ENCODE assay signal across 8 mouse cellular contexts in the genomic region with DNA sequence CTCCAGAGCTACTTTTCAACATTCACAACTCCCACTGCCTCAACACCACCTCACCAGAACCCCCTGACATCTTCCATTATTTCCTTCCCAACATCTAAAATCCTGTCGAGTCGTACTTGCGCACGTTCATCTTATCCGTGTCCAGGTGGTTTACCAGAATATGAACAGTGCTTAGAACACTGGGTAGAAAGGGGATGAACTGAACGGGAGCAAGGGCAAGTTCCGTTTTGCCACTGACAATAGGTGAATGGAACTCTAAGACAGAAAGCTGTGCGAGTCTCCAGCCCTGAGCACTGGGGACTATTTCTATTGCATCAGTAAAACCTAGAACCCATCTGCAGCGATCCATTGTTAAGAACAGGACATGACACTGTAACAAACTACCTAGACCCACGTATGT. TPM values are rescaled to one million over a fixed set of nuclear protein-coding genes. Genes with fewer than 3 reads are reported as not detected.
DNase-seq lines count a peak whose midpoint lies in the region; ATAC-seq and TF ChIP-seq lines count a peak whose summit lies in the region.

No protein-coding gene starts in this region.

- no peaks in the 10 kb centered on the region for H3K36me3 ChIP-seq in liver, adult 2 months (ENCODE audit: control insufficient read depth, insufficient read depth, low read length)
- no peaks in the 10 kb centered on the region for H3K36me3 ChIP-seq in embryonic facial prominence, embryonic 11.5 days (replicated peaks; ENCODE audit: control insufficient read depth, insufficient read depth, low read depth, low read length)
- H3K36me3 ChIP-seq in intestine, embryonic 15.5 days = no peaks in the 10 kb centered on the region
- H3K36me3 ChIP-seq in neural tube, embryonic 14.5 days (ENCODE audit: control insufficient read depth, insufficient read depth, low read length) = no peaks in the 10 kb centered on the region

- no peak overlapping the region for H3K27ac ChIP-seq in liver, adult 2 months (replicated peaks; ENCODE audit: insufficient read depth, low read depth, low read length)
- H3K27ac ChIP-seq in embryonic facial prominence, embryonic 11.5 days (replicated peaks; ENCODE audit: low read depth, low read length) = no peak overlapping the region
- H3K27ac ChIP-seq in intestine, embryonic 15.5 days = no peak overlapping the region
- H3K27ac ChIP-seq in neural tube, embryonic 14.5 days (ENCODE audit: low read depth, low read length) = no peak overlapping the region; the same call in 1 of the 2 replicates

- peak overlapping the region; percentile 81 for H3K4me3 ChIP-seq in liver, adult 2 months (ENCODE audit: insufficient read depth, low read depth, low read length)
- H3K4me3 ChIP-seq in embryonic facial prominence, embryonic 11.5 days (ENCODE audit: low read depth, low read length) = peak overlapping the region; percentile 86
- H3K4me3 ChIP-seq in intestine, embryonic 15.5 days (replicated peaks) = peak overlapping the region; percentile 85
- peak overlapping the region; percentile 87 for H3K4me3 ChIP-seq in neural tube, embryonic 14.5 days (ENCODE audit: low read depth, low read length)

- TF ChIP-seq CTCF in liver, adult 2 months (IDR thresholded peaks at IDR 0.05; ENCODE audit: low read depth, low read length) = no peak

- H3K4me1 ChIP-seq in liver, adult 2 months (ENCODE audit: control insufficient read depth, insufficient read depth, low read length) = peaks cover 13% of the 10 kb centered on the region
- no peaks in the 10 kb centered on the region for H3K4me1 ChIP-seq in embryonic facial prominence, embryonic 11.5 days (ENCODE audit: control insufficient read depth, insufficient read depth, low read length)
- H3K4me1 ChIP-seq in intestine, embryonic 15.5 days (replicated peaks) = peaks cover 19% of the 10 kb centered on the region
- peaks cover 15% of the 10 kb centered on the region for H3K4me1 ChIP-seq in neural tube, embryonic 14.5 days (ENCODE audit: control insufficient read depth, insufficient read depth, low read length)

- no peak for TF ChIP-seq POLR2A in liver, adult 2 months (IDR thresholded peaks at IDR 0.05; ENCODE audit: extremely low read depth, insufficient read depth, low read length)

- ATAC-seq in embryonic facial prominence, embryonic 11.5 days (replicated peaks; ENCODE audit: insufficient number of reproducible peaks, low FRiP score, low TSS enrichment, low read depth) = no peak
- ATAC-seq in intestine, embryonic 15.5 days = no peak
- ATAC-seq in neural tube, embryonic 14.5 days (ENCODE audit: low read depth) = no peak
- no peak for ATAC-seq in activated CD4-positive, CD25-positive, alpha-beta regulatory T cell, adult 4 months

- H3K4me2 ChIP-seq in embryonic facial prominence, embryonic 11.5 days (ENCODE audit: low read depth, low read length) = peak overlapping the region; percentile 35
- H3K4me2 ChIP-seq in intestine, embryonic 15.5 days (replicated peaks) = peak overlapping the region; percentile 67
- H3K4me2 ChIP-seq in neural tube, embryonic 14.5 days (ENCODE audit: low read depth, low read length) = peak overlapping the region; percentile 88

- H3K27me3 ChIP-seq in liver, adult 2 months (ENCODE audit: control insufficient read depth, insufficient read depth, low read length) = no peaks in the 10 kb centered on the region
- no peaks in the 10 kb centered on the region for H3K27me3 ChIP-seq in embryonic facial prominence, embryonic 11.5 days (ENCODE audit: control insufficient read depth, insufficient read depth, low read length)
- H3K27me3 ChIP-seq in intestine, embryonic 15.5 days (replicated peaks) = no peaks in the 10 kb centered on the region
- no peaks in the 10 kb centered on the region for H3K27me3 ChIP-seq in neural tube, embryonic 14.5 days (ENCODE audit: control insufficient read depth, insufficient read depth, low read length)

- H3K79me2 ChIP-seq in liver, adult 2 months (ENCODE audit: control insufficient read depth, insufficient read depth, low read length) = peaks cover 27% of the 10 kb centered on the region

- H3K9me3 ChIP-seq in embryonic facial prominence, embryonic 11.5 days (replicated peaks; ENCODE audit: control insufficient read depth, low read length) = no peaks in the 10 kb centered on the region
- H3K9me3 ChIP-seq in intestine, embryonic 15.5 days = no peaks in the 10 kb centered on the region
- no peaks in the 10 kb centered on the region for H3K9me3 ChIP-seq in neural tube, embryonic 14.5 days (ENCODE audit: control insufficient read depth, low read length)

- H3K9ac ChIP-seq in liver, adult 2 months (ENCODE audit: low read depth, low read length) = peak overlapping the region; percentile 47; the same call in 1 of the 2 replicates
- H3K9ac ChIP-seq in embryonic facial prominence, embryonic 11.5 days (replicated peaks; ENCODE audit: low read length) = peak overlapping the region; percentile 76
- peak overlapping the region; percentile 86 for H3K9ac ChIP-seq in intestine, embryonic 15.5 days
- peak overlapping the region; percentile 87 for H3K9ac ChIP-seq in neural tube, embryonic 14.5 days (replicated peaks; ENCODE audit: low read depth, low read length)

- no peak for DNase-seq in liver, adult 2 months (ENCODE audit: extremely low read depth, low read depth, low spot score)
- DNase-seq in liver = no peak
- no peak for DNase-seq in embryonic facial prominence, embryonic 11.5 days (ENCODE audit: low spot score)
- no peak for DNase-seq in thymus, postnatal 4 days
- DNase-seq in frontal cortex, adult 2 months (ENCODE audit: extremely low spot score in 1 of 2, low spot score in 1 of 2) = no peak

- WGBS in liver, adult 2 months = 20% methylated on average over 10 of the region's 10 CpGs
- WGBS in embryonic facial prominence, embryonic 11.5 days = 27% methylated on average over 10 of the region's 10 CpGs
- WGBS in intestine, embryonic 15.5 days = 19% methylated on average over 10 of the region's 10 CpGs
- 29% methylated on average over 10 of the region's 10 CpGs for WGBS in neural tube, embryonic 14.5 days

RNA-seq across cellular contexts. Expression of a gene that starts 0.7 kb away (rescaled TPM):
- 12.2 and 14.5 TPM in 2 replicates for total RNA-seq in liver, adult 2 months (2014; rRNA removed)
- polyA plus RNA-seq in liver, adult 2 months (2012; rRNA removed) = 5.9 and 8.5 TPM in 2 replicates
- 31.5 and 34.0 TPM in 2 replicates for polyA plus RNA-seq in embryonic facial prominence, embryonic 11.5 days (2014; fragmentation: Nextera tagmentation; extraction: Ambion mirVana)
- polyA plus RNA-seq in intestine, embryonic 15.5 days (2015; fragmentation: Nextera tagmentation; extraction: Ambion mirVana) = 14.2 and 16.2 TPM in 2 replicates
- polyA plus RNA-seq in neural tube, embryonic 14.5 days (2014; fragmentation: Nextera tagmentation; extraction: Ambion mirVana) = 56.1 and 58.9 TPM in 2 replicates
- 10 to 100 TPM; 15.6 to 16.7 TPM for polyA plus RNA-seq in activated CD4-positive, CD25-positive, alpha-beta regulatory T cell, adult 4 months (2017; shearing (Covaris generic))
- 106 and 119 TPM in 2 replicates for polyA plus RNA-seq in frontal cortex, adult 2 months (2012; rRNA removed)

Comparison
In these comparisons a context has a peak if more than half of its experiments do, and no peak if none do; other contexts are left out.
1. H3K4me2 ChIP-seq: peak in every context shown above with its lines; median percentile 88 in neural tube, embryonic 14.5 days; 67 in intestine, embryonic 15.5 days; 35 in embryonic facial prominence, embryonic 11.5 days.